Mouse (Mus musculus): ENCODE data around the gene Pom121l2.

DNA sequence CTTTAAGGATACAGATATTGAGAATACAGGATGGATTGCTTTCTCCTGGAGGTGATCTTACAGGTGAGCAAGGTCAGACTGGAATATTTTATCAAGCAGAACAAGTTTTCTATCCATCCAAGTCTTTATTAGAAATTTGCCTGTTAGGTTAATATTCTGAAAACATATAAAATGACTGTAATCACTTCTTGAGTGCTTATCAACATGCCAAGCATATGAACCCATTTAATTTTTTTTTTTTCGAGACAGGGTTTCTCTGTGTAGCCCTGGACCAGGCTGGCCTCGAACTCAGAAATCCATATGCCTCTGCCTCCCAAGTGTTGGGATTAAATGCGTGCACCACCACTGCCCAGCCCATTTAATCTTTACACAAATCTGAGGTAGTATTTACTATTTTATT, 56.0 kb downstream of the Pom121l2 start:
- TF ChIP-seq CTCF (IDR thresholded peaks at IDR 0.05; ENCODE audit: borderline replicate concordance, insufficient read depth, low read length) = no peak
- no peak for TF ChIP-seq POLR2A (IDR thresholded peaks at IDR 0.05; ENCODE audit: low read depth, low read length)
